Mouse (Mus musculus) liver, embryonic 14.5 days (tissue): ENCODE results near the gene Lingo1.

Experiments used
- CTCF ChIP-seq: IDR thresholded peaks from 2 replicates; pipeline ENCODE4 v1.5.1; 2016; ENCODE audit warnings: antibody characterized with exemption, low read depth, control low read depth
- EP300 ChIP-seq: IDR thresholded peaks from 2 replicates; pipeline ENCODE4 v1.6.1; 2016; ENCODE audit warnings: antibody characterized with exemption, low read depth

GRCm38 (mm10) chr9:56580101-56580500 lies 216.2 kb downstream of the Lingo1 start:
- TF ChIP-seq CTCF (no peak), EP300 (no peak)
